Mouse (Mus musculus) intestine, embryonic 16.5 days (tissue): ENCODE measurements around the gene D130040H23Rik. TPM values are rescaled to one million over a fixed set of nuclear protein-coding genes. Genes with fewer than 3 reads are reported as not detected.
"Not testable (repeated sequence)": the region's sequence is repeated elsewhere in the genome, so short reads cannot be mapped to it uniquely, and the experiment has no call there.

Experiments
- ATAC-seq: fragments of 200-750 bp; cut with Nextera tagmentation; 2 replicates; pipeline ENCODE4 v1.8.0; 2017; ENCODE audit warnings: moderate TSS enrichment, moderate library complexity
- H3K27ac ChIP-seq: fragments of 300-500 bp; sonication (generic); 2 replicates; pipeline ENCODE4 v1.5.1; 2014; ENCODE audit warnings: mild to moderate bottlenecking, low read length
- H3K27me3 ChIP-seq: fragments of 300-500 bp; sonication (generic); replicated peaks from 2 replicates; pipeline ENCODE4 v1.6.1; 2014; ENCODE audit warnings: low read length, control low read depth, mixed read lengths; ENCODE audit not compliant: control insufficient read depth, insufficient read depth
- H3K36me3 ChIP-seq: fragments of 300-500 bp; sonication (generic); 2 replicates; pipeline ENCODE4 v1.6.1; 2014; ENCODE audit warnings: low read length, control low read depth; ENCODE audit not compliant: control insufficient read depth, insufficient read depth
- H3K4me1 ChIP-seq: fragments of 300-500 bp; sonication (generic); 2 replicates; pipeline ENCODE4 v1.6.1; 2014; ENCODE audit warnings: low read length, control low read depth, mixed read lengths; ENCODE audit not compliant: control insufficient read depth, insufficient read depth
- H3K4me2 ChIP-seq: fragments of 300-500 bp; sonication (generic); 2 replicates; pipeline ENCODE4 v1.6.1; 2014; ENCODE audit warnings: low read depth, low read length, control low read depth
- H3K4me3 ChIP-seq: fragments of 300-500 bp; sonication (generic); 2 replicates; pipeline ENCODE4 v1.5.1; 2014; ENCODE audit warnings: mild to moderate bottlenecking, low read length
- H3K9ac ChIP-seq: fragments of 300-500 bp; sonication (generic); 2 replicates; pipeline ENCODE4 v1.6.1; 2014; ENCODE audit warnings: low read depth, low read length
- H3K9me3 ChIP-seq: fragments of 300-500 bp; sonication (generic); 2 replicates; pipeline ENCODE4 v1.6.1; 2016; ENCODE audit warnings: low read length, control low read depth; ENCODE audit not compliant: control insufficient read depth
- WGBS: fragments of 180-500 bp; shearing (Covaris S2); extraction: QIAGEN DNeasy Blood & Tissue Kit; methylation state at CpG from one replicate; pipeline ENCODE4 v1.1.7; 2014; 5-methylcytosine and 5-hydroxymethylcytosine counted together
- polyA plus RNA-seq: library from polyadenylated mRNA; unstranded; fragments of >200 nt; fragmentation: Nextera tagmentation; extraction: Ambion mirVana; gene quantifications from 2 replicates; pipeline ENCODE4 v1.2.1, GENCODE M21; 2015

Gene D130040H23Rik
- 3.0 and 3.6 TPM in 2 replicates for polyA plus RNA-seq

DNA sequence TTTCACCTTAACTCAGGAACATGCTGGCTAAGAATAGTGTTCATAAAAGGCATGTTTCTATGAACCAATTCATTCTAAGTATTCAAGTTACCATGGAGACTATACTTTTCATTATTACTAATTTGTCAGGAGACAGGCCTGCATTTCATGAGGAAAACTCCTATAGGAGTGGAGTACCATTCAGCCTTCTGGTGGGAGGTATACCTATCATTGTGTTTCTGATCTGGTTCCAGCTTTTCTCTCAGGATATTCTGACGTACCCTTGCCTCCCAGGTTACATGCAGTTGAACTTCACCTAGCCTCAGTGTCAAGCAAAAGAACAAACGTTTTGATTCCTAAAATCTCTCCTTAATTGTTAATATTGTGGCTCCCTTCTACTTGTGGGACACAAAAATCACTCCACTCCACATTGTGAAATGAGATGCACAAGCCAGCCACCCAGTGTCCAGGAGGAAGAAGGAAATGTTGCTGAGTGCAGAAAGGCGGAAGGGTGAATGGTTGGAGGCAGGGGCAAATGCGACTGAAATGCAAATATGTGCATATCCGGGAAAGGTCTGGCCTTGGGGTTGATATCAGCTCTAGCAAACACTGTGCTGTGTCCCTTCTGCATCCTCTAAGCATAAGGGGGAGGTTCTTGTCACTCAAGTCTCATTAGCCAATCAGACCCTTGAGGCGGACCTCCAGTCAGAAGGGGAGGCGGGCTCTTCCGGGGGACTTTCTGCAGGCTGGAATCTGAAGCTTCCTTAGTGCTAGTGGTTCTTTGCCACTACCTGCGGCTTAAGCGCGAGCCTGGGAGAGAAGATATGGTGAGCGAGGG is at the start of gene D130040H23Rik:
Gene D130040H23Rik (plus strand): TSS at position 695 of the 817 bp plus-strand sequence.
- no peaks in the 10 kb centered on the region for H3K9me3 ChIP-seq
- ATAC-seq, result peak; percentile 100
- H3K27me3 ChIP-seq, result no peaks in the 10 kb centered on the region
- no peaks in the 10 kb centered on the region for H3K36me3 ChIP-seq
- 6% methylated on average over 12 of the region's 12 CpGs for WGBS
- H3K27ac ChIP-seq, result peak within 1 kb of the TSS; percentile 76; the same call in 1 of the 2 replicates
- peak within 1 kb of the TSS; percentile 74 for H3K4me2 ChIP-seq
- peak within 1 kb of the TSS; percentile 87 for H3K9ac ChIP-seq
- H3K4me3 ChIP-seq, result peak within 1 kb of the TSS; percentile 74
- H3K4me1 ChIP-seq, result 0 out of 2 replicates have a peak, but pooled peaks cover 4% of the 10 kb centered on the region

DNA sequence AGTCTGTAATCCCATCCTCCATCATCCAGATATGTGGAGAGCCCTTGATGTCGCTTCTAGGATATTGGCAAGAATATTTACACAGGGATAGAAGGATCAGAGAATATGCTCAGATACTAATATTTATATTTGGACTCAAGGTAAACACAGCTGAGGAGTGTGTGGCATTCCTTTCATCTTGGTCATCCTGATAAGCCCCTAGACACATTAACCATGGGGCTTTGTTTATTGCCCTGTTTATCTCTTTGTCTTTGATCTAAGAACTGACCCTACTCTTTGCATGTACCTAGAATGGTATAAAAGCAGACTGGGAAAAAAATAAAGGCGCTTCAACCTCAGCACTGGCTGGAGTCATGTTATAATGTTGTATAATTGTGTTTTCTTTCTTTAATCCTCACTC is 28.3 kb upstream of the D130040H23Rik start:
- Histone ChIP-seq H3K9ac (no peak overlapping the region), H3K27ac (no peak overlapping the region), H3K36me3 (no peaks in the 10 kb centered on the region), H3K4me2 (no peak overlapping the region), H3K4me3 (no peak overlapping the region), H3K9me3 (no peaks in the 10 kb centered on the region), H3K4me1 (no peaks in the 10 kb centered on the region), H3K27me3 (no peaks in the 10 kb centered on the region)
- 51% methylated on average over 2 of the region's 2 CpGs for WGBS
- ATAC-seq, result peak; percentile 55; the same call in 1 of the 2 replicates

DNA sequence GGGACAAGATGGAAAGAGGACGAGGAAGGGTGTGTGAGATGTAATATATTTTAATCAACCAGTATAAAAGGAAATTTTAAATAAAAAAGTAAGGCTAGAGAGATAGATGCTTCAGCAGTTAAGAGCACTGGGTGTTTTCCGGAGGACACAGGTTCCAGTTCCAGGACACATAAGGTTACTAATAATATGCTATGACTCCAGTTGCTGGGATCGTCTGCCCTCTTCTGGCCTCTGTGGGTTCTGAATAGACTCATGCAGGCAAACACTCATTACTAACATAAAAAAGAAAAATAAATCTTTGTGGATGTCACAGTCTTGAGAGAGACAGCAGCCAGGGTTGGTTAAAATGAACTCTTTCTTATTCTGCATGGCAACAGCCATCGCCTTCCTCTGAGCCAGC is 2.4 kb upstream of the D130040H23Rik start:
- H3K4me3 ChIP-seq, result no peak overlapping the region
- H3K27ac ChIP-seq, result no peak overlapping the region
- H3K36me3 ChIP-seq, result no peaks in the 10 kb centered on the region
- ATAC-seq, result no peak
- H3K27me3 ChIP-seq, result no peaks in the 10 kb centered on the region
- H3K4me1 ChIP-seq, result 0 out of 2 replicates have a peak, but pooled peaks cover 4% of the 10 kb centered on the region
- no peak overlapping the region for H3K4me2 ChIP-seq
- H3K9me3 ChIP-seq, result no peaks in the 10 kb centered on the region
- no peak overlapping the region for H3K9ac ChIP-seq
- 54% methylated on average over 4 of the region's 4 CpGs for WGBS

DNA sequence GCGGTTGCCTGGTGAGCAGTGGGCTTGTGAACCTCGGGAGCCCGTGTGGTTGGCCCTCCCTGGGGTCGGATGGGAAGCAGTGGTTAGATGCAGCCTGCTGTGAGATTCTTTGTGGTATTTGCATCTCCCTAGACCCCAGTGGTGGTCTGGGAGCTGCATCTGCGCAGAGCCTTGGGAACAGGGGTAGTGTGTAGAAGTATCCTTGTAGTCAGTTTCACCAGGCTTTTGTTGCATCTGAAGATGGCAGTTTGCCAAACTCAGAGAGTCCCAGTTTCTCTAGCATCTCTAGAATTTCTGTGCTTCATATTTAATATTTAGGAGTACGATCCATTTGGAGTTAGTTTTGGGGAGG is 299 bp downstream of the D130040H23Rik start:
- Histone ChIP-seq H3K9me3 (no peaks in the 10 kb centered on the region), H3K27ac (peak overlapping the region; percentile 76; the same call in 1 of the 2 replicates), H3K4me3 (peak overlapping the region; percentile 74), H3K4me2 (peak overlapping the region; percentile 74), H3K4me1 (0 out of 2 replicates have a peak, but pooled peaks cover 4% of the 10 kb centered on the region), H3K9ac (peak overlapping the region; percentile 87), H3K36me3 (no peaks in the 10 kb centered on the region), H3K27me3 (no peaks in the 10 kb centered on the region)
- ATAC-seq, result peak; percentile 81
- WGBS, result 12% methylated on average over 6 of the region's 6 CpGs

DNA sequence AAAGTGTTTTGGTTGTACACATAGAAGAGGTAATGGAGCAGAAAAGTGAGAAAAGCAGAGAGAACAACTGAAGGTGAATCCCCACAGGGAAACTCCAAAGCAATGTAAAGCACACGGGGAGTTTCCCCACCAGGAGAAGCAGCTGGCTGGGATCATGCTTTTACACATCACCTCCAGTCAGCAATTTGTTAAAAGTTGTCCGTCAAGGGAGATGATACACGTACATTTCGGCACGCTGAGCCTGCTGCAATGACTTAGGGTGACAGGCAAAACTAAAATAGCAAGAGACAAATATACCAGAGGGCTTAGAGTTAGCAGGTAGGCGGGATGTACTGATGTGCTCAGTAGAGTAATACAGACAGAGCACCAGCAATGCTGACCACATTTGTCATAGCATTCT is 1.6 kb downstream of the D130040H23Rik start:
- H3K4me3 ChIP-seq, result no peak overlapping the region
- H3K4me1 ChIP-seq, result 0 out of 2 replicates have a peak, but pooled peaks cover 4% of the 10 kb centered on the region
- no peaks in the 10 kb centered on the region for H3K9me3 ChIP-seq
- H3K9ac ChIP-seq, result no peak overlapping the region
- 92% methylated on average over 6 of the region's 6 CpGs for WGBS
- no peaks in the 10 kb centered on the region for H3K27me3 ChIP-seq
- H3K4me2 ChIP-seq, result no peak overlapping the region
- ATAC-seq, result no peak
- H3K27ac ChIP-seq, result no peak overlapping the region
- H3K36me3 ChIP-seq, result no peaks in the 10 kb centered on the region

DNA sequence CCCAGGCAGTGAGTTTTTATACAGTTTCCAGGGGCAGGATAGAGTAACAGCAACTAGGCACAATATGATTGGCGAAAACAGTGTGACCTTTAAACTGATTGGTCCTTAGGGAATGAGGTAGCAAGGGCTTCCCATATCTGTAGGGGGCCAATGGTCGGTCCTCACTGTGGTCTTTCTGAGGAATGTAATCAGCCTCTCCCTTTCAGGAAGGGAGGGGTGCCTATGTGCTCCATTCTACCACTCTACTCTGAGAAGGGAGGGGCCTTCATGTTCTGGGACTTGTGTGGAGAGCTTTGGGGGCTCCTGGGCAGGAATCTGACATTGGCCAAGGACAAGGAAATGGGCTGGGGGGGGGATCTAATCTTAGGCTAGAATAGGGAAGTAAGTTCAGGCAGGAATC is 53.9 kb downstream of the D130040H23Rik start:
- no peak overlapping the region for H3K27ac ChIP-seq
- 91% methylated on average over 2 of the region's 2 CpGs for WGBS

DNA sequence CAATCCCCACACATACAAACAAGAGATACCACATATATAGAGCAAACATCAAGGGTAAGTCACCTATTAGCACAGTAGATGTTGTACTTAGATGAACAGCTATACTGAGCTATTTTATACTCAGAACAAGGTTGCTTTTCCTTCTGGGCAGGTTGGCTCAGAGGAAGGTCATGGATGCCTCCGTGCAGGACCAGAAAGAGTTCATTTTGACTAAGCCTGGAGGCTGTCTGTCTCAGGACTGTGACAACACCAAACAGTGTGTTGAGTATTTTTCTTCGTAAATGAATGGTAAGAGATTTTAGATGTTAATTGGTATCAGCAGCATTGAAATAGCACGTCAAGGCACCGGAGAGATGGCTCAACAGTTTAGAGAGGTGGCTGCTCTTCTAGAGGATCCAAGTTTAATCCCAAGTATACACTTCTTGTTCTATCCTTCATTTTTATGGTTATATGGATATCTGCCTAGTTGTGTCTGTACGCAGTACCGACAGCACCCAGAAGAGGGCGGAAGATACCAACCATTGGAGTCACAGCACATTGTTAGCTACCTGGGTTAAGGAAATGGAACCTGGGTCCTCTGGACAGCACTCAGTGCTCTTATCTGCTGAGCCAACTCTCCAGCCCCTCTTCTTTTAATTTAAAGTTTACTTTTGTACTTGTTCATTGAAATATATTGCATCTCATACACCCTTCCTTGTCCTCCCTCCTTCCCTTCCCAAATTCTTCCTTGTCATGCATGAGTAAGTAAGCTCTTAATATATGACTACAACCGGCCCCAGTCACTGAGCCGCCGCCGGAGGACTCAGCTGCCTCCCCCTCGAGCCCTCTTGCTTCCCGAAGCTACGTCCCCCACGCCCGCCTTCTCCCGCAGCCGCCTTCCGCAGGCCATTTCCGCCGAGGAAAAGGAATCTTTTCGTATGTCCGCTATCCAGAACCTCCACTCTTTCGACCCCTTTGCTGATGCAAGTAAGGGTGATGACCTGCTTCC is 57.7 kb downstream of the D130040H23Rik start:
- Histone ChIP-seq H3K4me1 (no peaks in the 10 kb centered on the region), H3K27ac (no peak overlapping the region), H3K9me3 (no peaks in the 10 kb centered on the region), H3K4me3 (peak overlapping the region; percentile 39), H3K9ac (peak overlapping the region; percentile 53; the same call in 1 of the 2 replicates), H3K27me3 (no peaks in the 10 kb centered on the region), H3K4me2 (peak overlapping the region; percentile 59), H3K36me3 (no peaks in the 10 kb centered on the region)
- WGBS, result 7% methylated on average over 24 of the region's 24 CpGs
- ATAC-seq, result peak; percentile 90

More for the DNA sequence above, 53.9 kb downstream of the D130040H23Rik start:
- Histone ChIP-seq H3K9ac (no peak overlapping the region), H3K9me3 (no peaks in the 10 kb centered on the region), H3K4me3 (no peak overlapping the region), H3K27me3 (no peaks in the 10 kb centered on the region), H3K36me3 (no peaks in the 10 kb centered on the region), H3K4me2 (no peak overlapping the region), H3K4me1 (no peaks in the 10 kb centered on the region)
- no peak for ATAC-seq

DNA sequence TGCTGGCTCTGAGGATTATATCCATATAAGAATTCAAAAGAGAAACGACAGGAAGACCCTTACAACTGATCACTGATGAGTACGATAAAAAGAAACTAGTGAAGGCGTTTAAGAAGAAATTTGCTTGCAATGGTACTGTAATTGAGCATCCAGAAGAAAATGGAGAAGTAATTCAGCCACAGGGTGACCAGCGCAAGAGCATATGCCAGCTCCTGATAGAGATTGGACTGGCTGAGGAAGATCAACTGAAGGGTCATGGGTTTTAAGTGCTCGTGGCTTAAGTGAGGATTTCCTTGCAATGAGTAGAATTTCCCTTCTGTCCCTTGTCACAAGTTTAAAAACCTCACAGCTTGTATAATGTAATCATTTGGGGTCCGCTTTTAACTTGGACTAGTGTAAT is 58.4 kb downstream of the D130040H23Rik start:
- ATAC-seq, H3K4me1 ChIP-seq, H3K27ac ChIP-seq, H3K27me3 ChIP-seq, H3K36me3 ChIP-seq, H3K9me3 ChIP-seq: not testable (repeated sequence)
- Histone ChIP-seq H3K9ac (peak overlapping the region; percentile 53; the same call in 1 of the 2 replicates), H3K4me3 (peak overlapping the region; percentile 39), H3K4me2 (peak overlapping the region; percentile 59)
- WGBS, result 47% methylated on average over 6 of the region's 6 CpGs
